Mouse (Mus musculus) retina, postnatal 1 day (tissue): ENCODE data around the gene Glb1l.
A peak's percentile ranks its signal among the peaks of the same experiment; 100 is the strongest.

Experiments used
- DNase-seq: peaks from one replicate; pipeline ENCODE4 v3.0.0-alpha.2; 2012

Glb1l gene

GRCm38 (mm10) chr1:75191622-75192402 lies 18.8 kb downstream of the Glb1l start, which contains the start of the genes Ankzf1 and Atg9a:
TSS of gene Ankzf1 (plus strand) at chr1:75192151.
TSS of gene Atg9a (minus strand) at chr1:75192196.
- peak; percentile 99 for DNase-seq

DNA sequence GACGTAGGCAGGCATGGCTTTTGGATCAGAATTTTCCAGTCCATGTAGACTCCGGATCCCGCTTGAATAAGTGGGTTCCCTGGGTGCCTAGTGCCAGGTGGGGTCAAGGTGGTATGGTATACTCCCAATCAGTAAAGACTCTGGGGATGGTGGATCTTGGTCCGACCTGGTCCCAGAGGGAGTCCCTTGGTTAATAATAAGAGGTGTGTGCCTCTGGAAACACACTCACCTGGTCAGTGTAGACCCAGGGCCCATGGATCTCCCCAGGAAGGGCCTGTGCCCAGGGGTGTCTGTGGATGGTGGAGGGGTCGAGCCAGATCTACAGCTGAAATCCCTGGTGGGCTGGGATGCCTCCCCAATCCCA lies 19.4 kb downstream of the Glb1l start:
- no peak for DNase-seq

DNA sequence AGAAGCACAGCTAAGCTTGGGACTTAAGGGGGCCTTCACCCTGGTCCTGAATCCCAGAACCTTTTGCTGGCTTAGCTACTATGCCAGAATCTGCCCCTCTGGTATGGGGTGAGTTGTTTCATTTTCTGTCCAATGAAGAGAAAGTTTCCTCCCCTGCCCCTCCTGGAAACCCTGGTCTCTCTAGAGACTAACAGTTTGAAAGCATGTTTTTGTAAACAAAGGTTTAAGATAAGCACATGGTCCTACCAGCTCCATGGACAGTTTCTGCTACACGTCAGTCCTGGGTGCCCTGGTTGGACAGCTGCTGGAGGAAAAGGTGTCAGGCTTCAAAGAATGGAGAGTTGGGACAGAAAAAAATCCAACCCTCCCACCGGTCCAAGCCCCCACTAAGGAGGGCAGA lies 20.0 kb downstream of the Glb1l start:
- no peak for DNase-seq

DNA sequence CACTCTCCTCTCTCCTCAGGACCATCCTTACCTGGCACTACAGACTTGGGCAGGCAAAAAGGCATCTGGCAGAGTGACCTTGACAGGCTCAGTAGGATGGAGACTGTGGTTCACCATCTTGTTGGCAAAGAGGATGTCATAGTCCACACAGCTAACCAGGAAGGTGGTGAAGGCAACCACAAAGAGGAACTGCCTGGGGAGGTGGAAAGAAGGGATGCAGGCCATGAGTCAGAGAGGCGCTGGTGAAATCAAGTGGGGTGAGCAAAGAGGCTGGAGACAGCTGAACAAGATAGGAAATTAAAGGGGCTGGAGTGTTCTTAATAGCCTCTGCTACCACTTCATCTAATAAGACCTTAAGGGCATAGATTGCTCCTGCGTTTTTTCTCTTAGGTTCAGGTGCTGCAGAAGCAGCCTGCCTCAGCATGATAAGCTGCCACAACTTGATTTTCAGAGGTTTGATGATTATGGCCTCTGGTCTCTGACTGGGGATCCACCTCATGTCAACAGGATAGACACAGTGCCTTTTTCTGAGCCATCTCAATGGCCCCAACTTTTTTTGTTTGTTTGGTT lies 22.6 kb downstream of the Glb1l start:
- DNase-seq = no peak

DNA sequence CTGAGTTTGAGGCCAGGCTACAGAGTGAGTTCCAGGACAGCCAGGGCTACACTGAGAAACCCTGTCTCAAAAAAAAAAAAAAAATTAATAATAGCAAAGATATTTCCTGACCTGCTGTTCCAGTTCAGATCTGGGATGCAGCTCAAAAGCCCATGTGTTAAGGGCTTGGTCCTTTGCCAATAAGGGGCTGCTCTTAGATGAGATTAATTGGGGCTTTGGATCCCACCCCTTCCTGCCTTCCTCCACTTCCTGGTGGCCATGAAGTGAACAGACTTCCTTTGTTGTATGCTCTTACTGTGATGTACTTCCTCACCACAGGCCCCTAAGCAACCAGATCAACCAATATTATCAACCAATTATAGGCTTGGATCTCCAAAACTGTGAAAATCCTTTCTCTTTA lies 23.5 kb downstream of the Glb1l start:
- no peak for DNase-seq

- DNase-seq = no peak
These were observed 25.1 kb downstream of the Glb1l start for GRCm38 (mm10) chr1:75185495-75185894.

- DNase-seq = no peak
These were observed 28.5 kb downstream of the Glb1l start for GRCm38 (mm10) chr1:75182160-75182559.

GRCm38 (mm10) chr1:75181377-75181870 lies 29.2 kb downstream of the Glb1l start:
- no peak for DNase-seq

- DNase-seq = no peak
These were observed 29.9 kb downstream of the Glb1l start for GRCm38 (mm10) chr1:75180741-75181140.

- peak; percentile 97 for DNase-seq
These were observed 30.5 kb downstream of the Glb1l start, which contains the start of gene Abcb6 for GRCm38 (mm10) chr1:75180105-75180590. TSS of gene Abcb6 (minus strand) at chr1:75180392.

- peak; percentile 1 for DNase-seq
These were observed 31.1 kb downstream of the Glb1l start for GRCm38 (mm10) chr1:75179334-75180104.

DNA sequence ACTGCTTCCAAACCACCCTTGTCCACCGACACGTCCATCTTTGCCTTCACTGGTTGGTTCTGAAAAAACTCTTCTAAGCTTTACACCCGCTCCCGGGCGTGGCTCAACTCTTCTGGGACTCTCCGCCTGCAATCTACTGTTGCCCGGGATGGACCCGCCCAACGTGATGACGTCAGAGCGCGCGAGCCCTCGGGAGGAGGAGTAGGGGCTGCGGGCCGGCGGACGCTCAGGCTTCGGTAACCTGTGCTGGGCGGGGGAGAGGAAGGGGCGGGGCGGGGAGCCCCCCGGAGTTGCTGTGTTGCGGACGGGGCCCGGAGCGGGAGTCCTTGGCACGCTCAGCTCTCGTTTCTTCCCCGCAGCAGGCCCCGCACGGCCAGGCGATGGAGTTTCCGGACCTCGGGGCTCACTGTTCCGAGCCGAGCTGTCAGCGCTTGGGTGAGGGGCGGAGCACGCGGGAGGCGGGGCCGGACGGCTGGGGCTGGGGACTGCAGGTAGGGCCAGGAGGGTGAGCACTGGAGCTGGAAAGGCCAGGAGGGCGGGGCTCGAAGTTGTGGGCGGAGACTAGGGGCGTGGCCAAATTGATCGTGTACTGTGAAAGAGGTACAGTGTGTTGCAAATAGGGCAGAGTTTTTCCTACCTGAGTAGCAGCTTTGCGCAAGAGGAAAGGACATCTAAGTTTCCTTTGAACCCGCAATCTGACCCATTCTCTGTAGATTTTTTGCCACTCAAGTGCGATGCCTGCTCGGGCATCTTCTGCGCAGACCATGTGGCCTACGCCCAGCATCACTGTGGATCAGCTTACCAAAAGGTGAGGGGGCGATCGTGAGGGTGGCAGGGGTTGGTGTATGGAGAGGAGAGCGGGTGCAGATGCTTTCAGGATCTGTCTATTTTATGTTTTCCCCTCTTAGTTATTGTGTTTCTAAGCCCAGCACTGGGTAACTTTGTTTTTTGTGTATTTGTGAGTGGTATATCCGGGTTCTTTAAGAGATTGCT lies 41.8 kb downstream of the Glb1l start, which contains the start of gene Zfand2b:
Gene Zfand2b (plus strand): TSS at position 175 of the 993 bp plus-strand sequence.
- DNase-seq = peak; percentile 97

DNA sequence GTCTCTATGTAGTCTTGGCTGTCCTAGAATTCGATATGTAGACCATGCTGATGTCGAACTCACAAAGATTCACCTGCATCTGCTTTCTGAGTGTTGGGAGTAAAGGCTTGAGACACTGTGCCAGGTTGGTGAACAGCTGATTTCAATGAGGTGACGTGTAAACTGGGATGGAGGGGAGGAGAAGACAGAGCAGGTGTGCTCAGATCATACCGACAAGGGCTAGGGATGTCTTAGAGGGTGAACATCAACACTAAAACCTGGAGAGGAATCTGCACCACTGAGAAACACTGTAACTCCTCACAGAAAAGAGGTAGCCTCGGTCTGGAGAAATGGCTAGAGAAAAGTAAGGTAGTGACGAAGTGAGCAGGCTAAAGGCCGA lies 42.5 kb downstream of the Glb1l start:
- DNase-seq = no peak

- no peak for DNase-seq
These were observed 50.4 kb downstream of the Glb1l start for GRCm38 (mm10) chr1:75160256-75160617.

DNA sequence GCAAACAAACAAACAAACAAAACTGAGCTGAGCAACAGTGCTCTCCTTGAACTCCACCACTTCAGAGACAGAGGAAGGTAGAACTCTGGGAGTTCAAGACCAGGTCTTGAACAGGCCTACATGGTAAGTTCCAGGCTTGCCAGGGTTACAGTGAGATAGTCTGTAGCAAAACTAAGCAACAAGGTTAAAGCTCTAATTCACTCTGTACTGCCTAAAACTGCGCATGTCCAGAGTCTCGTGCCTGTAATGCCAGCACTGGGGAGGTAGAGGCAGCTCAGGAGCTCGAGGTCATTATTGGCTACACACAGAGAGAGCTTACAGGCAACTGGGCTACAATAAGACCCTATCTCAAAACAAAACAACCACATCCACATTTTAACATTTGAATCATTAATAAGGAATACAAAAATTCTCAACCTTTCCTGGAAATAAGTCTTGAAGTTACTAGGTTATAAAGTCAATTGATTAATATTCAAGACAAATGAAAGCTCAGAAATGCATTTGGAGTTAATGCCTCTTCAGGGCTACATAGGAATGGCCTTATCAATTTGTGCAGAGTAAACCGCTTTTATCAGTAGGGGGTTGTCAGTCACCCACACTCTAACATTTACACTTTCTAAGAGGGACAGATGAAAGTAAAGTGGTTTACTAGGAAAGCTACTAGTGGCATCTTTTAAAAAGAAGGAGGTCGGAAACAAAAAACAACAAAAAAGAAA lies 50.9 kb downstream of the Glb1l start:
- no peak for DNase-seq

DNA sequence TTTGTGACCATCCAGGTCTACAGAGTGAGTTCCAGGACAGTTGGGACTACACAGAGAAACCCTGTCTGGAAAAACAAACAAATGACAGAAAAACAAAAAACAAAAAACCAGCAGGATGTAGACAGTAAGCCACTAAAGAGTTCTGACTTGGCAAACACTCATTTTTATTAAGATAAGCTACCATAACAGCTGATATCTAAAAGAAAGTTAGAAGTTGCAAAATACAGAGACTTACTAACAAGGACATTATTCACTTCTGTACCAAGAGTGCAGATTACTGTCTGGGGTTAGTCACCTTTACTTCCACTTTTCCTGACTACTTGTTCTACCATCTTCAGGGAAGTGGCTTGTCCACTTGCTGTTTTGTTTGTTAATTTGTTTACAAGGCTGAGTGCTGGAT lies 51.6 kb downstream of the Glb1l start:
- no peak for DNase-seq

- DNase-seq = no peak
These were observed 54.8 kb downstream of the Glb1l start for GRCm38 (mm10) chr1:75155837-75156236.

GRCm38 (mm10) chr1:75148727-75149126 lies 61.9 kb downstream of the Glb1l start:
- no peak for DNase-seq
